Mouse (Mus musculus) lung, embryonic 16.5 days (tissue): ENCODE measurements at regions not wholly inside any gene's neighbourhood (a gene's known extent, or its start where the extent isn't known, plus 50 kb on each side); places are given as distances from the start of the nearest gene placed in this dataset.

Experiments used
- ATAC-seq: fragments of 200-750 bp; cut with Nextera tagmentation; 2 replicates; pipeline ENCODE4 v1.8.0; 2017; ENCODE audit warnings: low read depth, mild to moderate bottlenecking, moderate library complexity
- H3K27ac ChIP-seq: fragments of 300-500 bp; sonication (generic); 2 replicates; pipeline ENCODE4 v1.5.1; 2014; ENCODE audit warnings: mild to moderate bottlenecking, control low read depth, low read length
- H3K27me3 ChIP-seq: fragments of 300-500 bp; sonication (generic); 2 replicates; pipeline ENCODE4 v1.6.1; 2014; ENCODE audit warnings: low read depth, low read length, mixed read lengths; ENCODE audit not compliant: control insufficient read depth, insufficient read depth
- H3K36me3 ChIP-seq: fragments of 300-500 bp; sonication (generic); 2 replicates; pipeline ENCODE4 v1.6.1; 2014; ENCODE audit warnings: low read length; ENCODE audit not compliant: control insufficient read depth, insufficient read depth
- H3K4me1 ChIP-seq: fragments of 300-500 bp; sonication (generic); replicated peaks from 2 replicates; pipeline ENCODE4 v1.6.1; 2014; ENCODE audit warnings: low read length, mixed read lengths; ENCODE audit not compliant: control insufficient read depth, insufficient read depth
- H3K4me2 ChIP-seq: fragments of 300-500 bp; sonication (generic); 2 replicates; pipeline ENCODE4 v1.6.1; 2014; ENCODE audit warnings: low read depth, low read length, control low read depth
- H3K4me3 ChIP-seq: fragments of 300-500 bp; sonication (generic); 2 replicates; pipeline ENCODE4 v1.5.1; 2014; ENCODE audit warnings: mild to moderate bottlenecking, low read length, control low read depth
- H3K9ac ChIP-seq: fragments of 300-500 bp; sonication (generic); 2 replicates; pipeline ENCODE4 v1.6.1; 2014; ENCODE audit warnings: low read length, control low read depth
- H3K9me3 ChIP-seq: fragments of 300-500 bp; sonication (generic); 2 replicates; pipeline ENCODE4 v1.6.1; 2016; ENCODE audit warnings: low read length; ENCODE audit not compliant: control insufficient read depth
- WGBS: fragments of 180-500 bp; shearing (Covaris S2); extraction: QIAGEN DNeasy Blood & Tissue Kit; methylation state at CpG from one replicate; pipeline ENCODE4 v1.1.7; 2014; 5-methylcytosine and 5-hydroxymethylcytosine counted together

GRCm38 (mm10) chr10:92511769-92512168 lies 210.5 kb downstream of the Nedd1 start:
- no peaks in the 10 kb centered on the region for H3K36me3 ChIP-seq
- H3K27me3 ChIP-seq: no peaks in the 10 kb centered on the region
- 59% methylated on average over 7 of the region's 7 CpGs for WGBS
- H3K9ac ChIP-seq: no peak overlapping the region
- no peak overlapping the region for H3K4me3 ChIP-seq
- no peaks in the 10 kb centered on the region for H3K4me1 ChIP-seq
- ATAC-seq: no peak
- H3K27ac ChIP-seq: no peak overlapping the region
- no peak overlapping the region for H3K4me2 ChIP-seq
- no peaks in the 10 kb centered on the region for H3K9me3 ChIP-seq

- WGBS: 65% methylated on average over 2 of the region's 2 CpGs
- H3K36me3 ChIP-seq: no peaks in the 10 kb centered on the region
- H3K4me1 ChIP-seq: no peaks in the 10 kb centered on the region
- no peak overlapping the region for H3K9ac ChIP-seq
- no peaks in the 10 kb centered on the region for H3K9me3 ChIP-seq
- no peaks in the 10 kb centered on the region for H3K27me3 ChIP-seq
- no peak overlapping the region for H3K27ac ChIP-seq
- ATAC-seq: no peak
- H3K4me2 ChIP-seq: no peak overlapping the region
- H3K4me3 ChIP-seq: no peak overlapping the region
These were observed 211.5 kb downstream of the Nedd1 start for GRCm38 (mm10) chr10:92510677-92511076.

GRCm38 (mm10) chr10:92504271-92504670 lies 217.9 kb downstream of the Nedd1 start:
- no peaks in the 10 kb centered on the region for H3K4me1 ChIP-seq
- H3K36me3 ChIP-seq: no peaks in the 10 kb centered on the region
- no peak for ATAC-seq
- no peak overlapping the region for H3K4me2 ChIP-seq
- 83% methylated on average over 1 of the region's 1 CpGs for WGBS
- H3K9ac ChIP-seq: no peak overlapping the region
- H3K4me3 ChIP-seq: no peak overlapping the region
- H3K9me3 ChIP-seq: no peaks in the 10 kb centered on the region
- no peaks in the 10 kb centered on the region for H3K27me3 ChIP-seq
- no peak overlapping the region for H3K27ac ChIP-seq

GRCm38 (mm10) chr10:92483592-92483991 lies 238.6 kb downstream of the Nedd1 start:
- no peak for ATAC-seq
- no peaks in the 10 kb centered on the region for H3K4me1 ChIP-seq
- no peaks in the 10 kb centered on the region for H3K27me3 ChIP-seq
- WGBS: 29% methylated on average over 1 of the region's 1 CpGs
- H3K4me3 ChIP-seq: no peak overlapping the region
- H3K9ac ChIP-seq: no peak overlapping the region
- no peaks in the 10 kb centered on the region; the same call in 1 of the 2 replicates for H3K9me3 ChIP-seq
- no peak overlapping the region for H3K4me2 ChIP-seq
- no peaks in the 10 kb centered on the region for H3K36me3 ChIP-seq
- no peak overlapping the region for H3K27ac ChIP-seq

- Histone ChIP-seq H3K27ac (no peak overlapping the region), H3K36me3 (no peaks in the 10 kb centered on the region), H3K9ac (no peak overlapping the region), H3K4me2 (no peak overlapping the region), H3K4me1 (no peaks in the 10 kb centered on the region), H3K9me3 (no peaks in the 10 kb centered on the region), H3K4me3 (no peak overlapping the region), H3K27me3 (no peaks in the 10 kb centered on the region)
- 69% methylated on average over 3 of the region's 3 CpGs for WGBS
- ATAC-seq: no peak
These were observed 248.9 kb downstream of the Nedd1 start for GRCm38 (mm10) chr10:92473282-92473681.

- Histone ChIP-seq H3K4me1 (no peaks in the 10 kb centered on the region), H3K9me3 (no peaks in the 10 kb centered on the region), H3K4me2 (no peak overlapping the region), H3K27ac (no peak overlapping the region), H3K36me3 (no peaks in the 10 kb centered on the region), H3K4me3 (no peak overlapping the region), H3K9ac (no peak overlapping the region), H3K27me3 (no peaks in the 10 kb centered on the region)
- 88% methylated on average over 1 of the region's 1 CpGs for WGBS
- no peak for ATAC-seq
These were observed 251.1 kb downstream of the Nedd1 start for GRCm38 (mm10) chr10:92471111-92471510.

GRCm38 (mm10) chr10:92455195-92455594 lies 267.0 kb downstream of the Nedd1 start:
- H3K9me3 ChIP-seq: no peaks in the 10 kb centered on the region
- no peaks in the 10 kb centered on the region for H3K36me3 ChIP-seq
- H3K4me3 ChIP-seq: no peak overlapping the region
- no peaks in the 10 kb centered on the region for H3K27me3 ChIP-seq
- no peaks in the 10 kb centered on the region for H3K4me1 ChIP-seq
- H3K4me2 ChIP-seq: no peak overlapping the region
- H3K27ac ChIP-seq: no peak overlapping the region
- WGBS: 68% methylated on average over 1 of the region's 1 CpGs
- no peak for ATAC-seq
- H3K9ac ChIP-seq: no peak overlapping the region

GRCm38 (mm10) chr10:92453550-92453949 lies 268.7 kb downstream of the Nedd1 start:
- no peaks in the 10 kb centered on the region for H3K9me3 ChIP-seq

GRCm38 (mm10) chr10:92445957-92446356 lies 276.3 kb downstream of the Nedd1 start:
- no peak overlapping the region for H3K4me2 ChIP-seq
- H3K4me1 ChIP-seq: no peaks in the 10 kb centered on the region
- no peaks in the 10 kb centered on the region for H3K36me3 ChIP-seq
- H3K4me3 ChIP-seq: no peak overlapping the region
- no peak overlapping the region for H3K27ac ChIP-seq
- H3K27me3 ChIP-seq: no peaks in the 10 kb centered on the region
- no peak overlapping the region for H3K9ac ChIP-seq
- no peaks in the 10 kb centered on the region for H3K9me3 ChIP-seq
- 76% methylated on average over 2 of the region's 2 CpGs for WGBS
- ATAC-seq: no peak

More at GRCm38 (mm10) chr10:92453550-92453949, 268.7 kb downstream of the Nedd1 start:
- no peaks in the 10 kb centered on the region for H3K4me1 ChIP-seq
- ATAC-seq: no peak
- H3K4me3 ChIP-seq: no peak overlapping the region
- H3K27ac ChIP-seq: no peak overlapping the region
- no peak overlapping the region for H3K4me2 ChIP-seq
- H3K27me3 ChIP-seq: no peaks in the 10 kb centered on the region
- 64% methylated on average over 5 of the region's 5 CpGs for WGBS
- H3K9ac ChIP-seq: no peak overlapping the region
- H3K36me3 ChIP-seq: no peaks in the 10 kb centered on the region
